Comparison of ENCODE assay signal across 19 mouse cellular contexts in genomic region chr5:103193700-103194099, GRCm38 (mm10). TPM values are rescaled to one million over a fixed set of nuclear protein-coding genes. Genes with fewer than 3 reads are reported as not detected.
DNase-seq lines count a peak whose midpoint lies in the region; ATAC-seq and TF ChIP-seq lines count a peak whose summit lies in the region.
"Had no signal": no experiment of that assay in that cellular context is flagged by ENCODE, and none has a peak within 500 bp of the region (broad histone marks: within the 10 kb centered on the region; RNA-seq: fewer than 3 reads in every experiment).

No protein-coding gene starts in this region.

- H3K4me2 ChIP-seq in hindbrain, embryonic 12.5 days (replicated peaks), result no peak overlapping the region
- H3K4me2 ChIP-seq in hindbrain, embryonic 16.5 days (ENCODE audit: low read length), result no peak overlapping the region
- no peak overlapping the region for H3K4me2 ChIP-seq in lung, embryonic 14.5 days
- no peak overlapping the region for H3K4me2 ChIP-seq in hindbrain, postnatal 0 days (ENCODE audit: low read depth, low read length)
- no peak overlapping the region for H3K4me2 ChIP-seq in stomach, embryonic 16.5 days (ENCODE audit: low read depth, low read length)
- H3K4me2 ChIP-seq: embryonic facial prominence, embryonic 15.5 days; liver, embryonic 11.5 days had no signal

- DNase-seq in lung, embryonic 14.5 days, result peak; percentile 19
- DNase-seq in lung, postnatal 25 days (ENCODE audit: low spot score), result no peak
- DNase-seq in hindbrain, postnatal 0 days (ENCODE audit: low spot score), result no peak
- no peak for DNase-seq in frontal cortex, adult 2 months (ENCODE audit: extremely low spot score in 1 of 2, low spot score in 1 of 2)
- DNase-seq: adrenal gland, postnatal 25 days; cerebellum, adult 18-20 months; cerebellum, postnatal 25 days; layer of hippocampus, postnatal 36 days; left cerebral cortex, postnatal 4 days; right cerebral cortex, postnatal 4 days; thymus, postnatal 25 days had no signal

- H3K27me3 ChIP-seq in hindbrain, embryonic 12.5 days, result no peaks in the 10 kb centered on the region
- H3K27me3 ChIP-seq in hindbrain, embryonic 16.5 days (replicated peaks; ENCODE audit: control insufficient read depth, insufficient read depth, low read length), result no peaks in the 10 kb centered on the region
- H3K27me3 ChIP-seq in lung, embryonic 14.5 days (ENCODE audit: insufficient read depth, low read length), result no peaks in the 10 kb centered on the region
- no peaks in the 10 kb centered on the region for H3K27me3 ChIP-seq in hindbrain, postnatal 0 days (ENCODE audit: insufficient read depth, low read length)
- no peaks in the 10 kb centered on the region for H3K27me3 ChIP-seq in stomach, embryonic 16.5 days (ENCODE audit: control insufficient read depth, insufficient read depth, low read length)
- H3K27me3 ChIP-seq: embryonic facial prominence, embryonic 15.5 days; megakaryocyte, embryonic 14.5 days had no signal

- peak overlapping the region; percentile 30 for H3K27ac ChIP-seq in hindbrain, embryonic 12.5 days
- H3K27ac ChIP-seq in hindbrain, embryonic 16.5 days (ENCODE audit: low read depth, low read length), result no peak overlapping the region
- H3K27ac ChIP-seq in lung, embryonic 14.5 days (ENCODE audit: low read depth), result no peak overlapping the region
- 0 out of 2 replicates have a peak overlapping the region, but pooled peaks have one; percentile 38 for H3K27ac ChIP-seq in hindbrain, postnatal 0 days
- no peak overlapping the region for H3K27ac ChIP-seq in stomach, embryonic 16.5 days (ENCODE audit: low read length)
- H3K27ac ChIP-seq: embryonic facial prominence, embryonic 15.5 days had no signal

- H3K4me1 ChIP-seq in hindbrain, embryonic 12.5 days, result peaks cover 31% of the 10 kb centered on the region
- H3K4me1 ChIP-seq in hindbrain, embryonic 16.5 days (ENCODE audit: control insufficient read depth, insufficient read depth, low read depth, low read length), result peaks cover 2% of the 10 kb centered on the region
- no peaks in the 10 kb centered on the region for H3K4me1 ChIP-seq in lung, embryonic 14.5 days (ENCODE audit: insufficient read depth)
- 0 out of 2 replicates have a peak, but pooled peaks cover 4% of the 10 kb centered on the region for H3K4me1 ChIP-seq in hindbrain, postnatal 0 days (ENCODE audit: insufficient read depth, low read length)
- H3K4me1 ChIP-seq in stomach, embryonic 16.5 days (ENCODE audit: control insufficient read depth, insufficient read depth, low read length), result no peaks in the 10 kb centered on the region
- H3K4me1 ChIP-seq: embryonic facial prominence, embryonic 15.5 days; megakaryocyte, embryonic 14.5 days had no signal

- no peak overlapping the region for H3K9ac ChIP-seq in hindbrain, embryonic 12.5 days
- H3K9ac ChIP-seq in hindbrain, embryonic 16.5 days (ENCODE audit: low read depth, low read length), result no peak overlapping the region
- H3K9ac ChIP-seq in lung, embryonic 14.5 days, result no peak overlapping the region
- H3K9ac ChIP-seq in hindbrain, postnatal 0 days (replicated peaks; ENCODE audit: low read length), result no peak overlapping the region
- no peak overlapping the region for H3K9ac ChIP-seq in stomach, embryonic 16.5 days (ENCODE audit: low read length)
- H3K9ac ChIP-seq: embryonic facial prominence, embryonic 15.5 days had no signal

- no peaks in the 10 kb centered on the region for H3K9me3 ChIP-seq in hindbrain, embryonic 12.5 days (replicated peaks)
- no peaks in the 10 kb centered on the region for H3K9me3 ChIP-seq in hindbrain, embryonic 16.5 days (ENCODE audit: control insufficient read depth, low read length)
- H3K9me3 ChIP-seq in lung, embryonic 14.5 days (ENCODE audit: low read depth, low read length), result no peaks in the 10 kb centered on the region
- H3K9me3 ChIP-seq in hindbrain, postnatal 0 days (ENCODE audit: low read length), result no peaks in the 10 kb centered on the region
- no peaks in the 10 kb centered on the region for H3K9me3 ChIP-seq in stomach, embryonic 16.5 days (replicated peaks; ENCODE audit: control insufficient read depth, low read length)
- H3K9me3 ChIP-seq: embryonic facial prominence, embryonic 15.5 days had no signal

- no peak for TF ChIP-seq CTCF in lung, embryonic 14.5 days (IDR thresholded peaks at IDR 0.05; ENCODE audit: low read depth)
- no peak for TF ChIP-seq CTCF in hindbrain, postnatal 0 days (IDR thresholded peaks at IDR 0.05; ENCODE audit: low read depth)

- ATAC-seq in hindbrain, embryonic 12.5 days (ENCODE audit: low FRiP score), result peak; percentile 17; the same call in 1 of the 2 replicates
- no peak for ATAC-seq in hindbrain, embryonic 16.5 days
- ATAC-seq in lung, embryonic 14.5 days (ENCODE audit: insufficient read depth), result peak; percentile 41; the same call in 1 of the 2 replicates
- no peak for ATAC-seq in hindbrain, postnatal 0 days
- ATAC-seq in stomach, embryonic 16.5 days (ENCODE audit: insufficient read depth, low FRiP score), result peak; percentile 92
- ATAC-seq: forebrain, embryonic 16.5 days had no signal

- WGBS in hindbrain, embryonic 12.5 days, result 79% methylated on average over 3 of the region's 3 CpGs
- WGBS in hindbrain, embryonic 16.5 days, result 69% methylated on average over 3 of the region's 3 CpGs
- 47% methylated on average over 3 of the region's 3 CpGs for WGBS in lung, embryonic 14.5 days
- 74% methylated on average over 3 of the region's 3 CpGs for WGBS in hindbrain, postnatal 0 days
- 33% methylated on average over 3 of the region's 3 CpGs for WGBS in stomach, embryonic 16.5 days

- H3K4me3 ChIP-seq in hindbrain, embryonic 12.5 days, result no peak overlapping the region
- H3K4me3 ChIP-seq in hindbrain, embryonic 16.5 days (ENCODE audit: low read length), result no peak overlapping the region
- no peak overlapping the region for H3K4me3 ChIP-seq in lung, embryonic 14.5 days (ENCODE audit: low read depth, low read length)
- H3K4me3 ChIP-seq in hindbrain, postnatal 0 days (ENCODE audit: low read length), result no peak overlapping the region
- no peak overlapping the region for H3K4me3 ChIP-seq in stomach, embryonic 16.5 days (replicated peaks; ENCODE audit: low read length)
- H3K4me3 ChIP-seq: embryonic facial prominence, embryonic 15.5 days had no signal

- no peaks in the 10 kb centered on the region for H3K36me3 ChIP-seq in hindbrain, embryonic 12.5 days
- no peaks in the 10 kb centered on the region for H3K36me3 ChIP-seq in hindbrain, embryonic 16.5 days (ENCODE audit: control insufficient read depth, insufficient read depth, low read length)
- no peaks in the 10 kb centered on the region for H3K36me3 ChIP-seq in lung, embryonic 14.5 days (ENCODE audit: insufficient read depth)
- H3K36me3 ChIP-seq in hindbrain, postnatal 0 days (ENCODE audit: insufficient read depth, low read length), result no peaks in the 10 kb centered on the region
- no peaks in the 10 kb centered on the region for H3K36me3 ChIP-seq in stomach, embryonic 16.5 days (ENCODE audit: control insufficient read depth, insufficient read depth, low read length)
- H3K36me3 ChIP-seq: embryonic facial prominence, embryonic 15.5 days; G1E had no signal

RNA-seq across cellular contexts. Expression of gene Mapk10, which starts 17.4 kb away (rescaled TPM):
- 77.6 and 91.8 TPM in 2 replicates for polyA plus RNA-seq in hindbrain, embryonic 12.5 days (2016; fragmentation: Nextera tagmentation; extraction: Ambion mirVana)
- 92.4 and 96.7 TPM in 2 replicates for polyA plus RNA-seq in hindbrain, embryonic 16.5 days (2015; fragmentation: Nextera tagmentation; extraction: Ambion mirVana)
- polyA plus RNA-seq in lung, embryonic 14.5 days (2014; fragmentation: Nextera tagmentation; extraction: Ambion mirVana), result 0.66 and 0.89 TPM in 2 replicates
- total RNA-seq in hindbrain, postnatal 0 days (2014; rRNA removed), result 23.4 and 108 TPM in 2 replicates
- polyA plus RNA-seq in hindbrain, postnatal 0 days (2015; fragmentation: Nextera tagmentation; extraction: Ambion mirVana), result 69.6 and 80.1 TPM in 2 replicates
- polyA plus RNA-seq in stomach, embryonic 16.5 days (2015; fragmentation: Nextera tagmentation; extraction: Ambion mirVana), result 6.3 and 7.2 TPM in 2 replicates
- 120 and 124 TPM in 2 replicates for polyA plus RNA-seq in frontal cortex, adult 2 months (2012; rRNA removed)
- polyA plus RNA-seq: G1E had no signal

Comparison
In these comparisons a context has a peak if more than half of its experiments do, and no peak if none do; other contexts are left out.
1. ATAC-seq: peak in hindbrain, embryonic 12.5 days (single experiment), lung, embryonic 14.5 days (single experiment) and stomach, embryonic 16.5 days (single experiment); none in hindbrain, embryonic 16.5 days (single experiment) and hindbrain, postnatal 0 days (single experiment).
2. H3K27ac ChIP-seq: peak in hindbrain, embryonic 12.5 days (single experiment) and hindbrain, postnatal 0 days (single experiment); none in hindbrain, embryonic 16.5 days (single experiment), lung, embryonic 14.5 days (single experiment) and stomach, embryonic 16.5 days (single experiment).